Mouse (Mus musculus) lung, adult 2 months (tissue): ENCODE results near the gene Mlx. TPM values are rescaled to one million over a fixed set of nuclear protein-coding genes. Genes with fewer than 3 reads are reported as not detected.

Experiments
- DNase-seq: peaks from one replicate; pipeline ENCODE4 v3.0.0; 2022
- H3K4me1 ChIP-seq: fragments of 200-500 bp; 2 replicates; pipeline ENCODE4 v1.6.1; 2011; ENCODE audit warnings: low read length; ENCODE audit not compliant: control insufficient read depth, insufficient read depth
- H3K4me3 ChIP-seq: fragments of 200-500 bp; replicated peaks from 2 replicates; pipeline ENCODE3; 2011; ENCODE audit warnings: low read depth, mild to moderate bottlenecking, control low read depth, low read length; ENCODE audit errors: extremely low read depth
- CTCF ChIP-seq: fragments of 200-500 bp; IDR thresholded peaks from 2 replicates; pipeline ENCODE4 v1.5.1; 2011; ENCODE audit warnings: mild to moderate bottlenecking, low read length, control low read depth; ENCODE audit not compliant: insufficient read depth
- POLR2A ChIP-seq: fragments of 200-500 bp; IDR thresholded peaks from 2 replicates; pipeline ENCODE4 v1.6.1; 2011; ENCODE audit warnings: low read depth, mild to moderate bottlenecking, control low read depth, low read length, borderline replicate concordance; ENCODE audit errors: extremely low read depth
- WGBS: fragments of 180-500 bp; shearing (Covaris S2); methylation state at CpG from one replicate; pipeline ENCODE4 v1.1.7; 2018; 5-methylcytosine and 5-hydroxymethylcytosine counted together
- polyA plus RNA-seq: library from polyadenylated mRNA; depleted of rRNA; stranded (reverse); fragments of >200 nt; gene quantifications from 2 replicates; pipeline ENCODE4 v1.2.3, GENCODE M21; 2012; rRNA removed

Mlx gene
- polyA plus RNA-seq: 25.5 and 47.0 TPM in 2 replicates

- Histone ChIP-seq H3K4me3 (peak within 1 kb of the TSS; percentile 85), H3K4me1 (peaks cover 12% of the 10 kb centered on the region)
- TF ChIP-seq CTCF (no peak), POLR2A (peak; percentile 76; the same call in 1 of the 2 replicates)
- peak; percentile 85 for DNase-seq
- 1% methylated on average over 52 of the region's 52 CpGs for WGBS
Measured at GRCm38 (mm10) chr11:101086756-101087681, at the start of gene Mlx. Gene Mlx (plus strand): TSS chr11:101087277.

- H3K4me1 ChIP-seq: no peaks in the 10 kb centered on the region
- no peak for DNase-seq
- no peak for TF ChIP-seq CTCF
- no peak for TF ChIP-seq POLR2A
- WGBS: 89% methylated on average over 10 of the region's 10 CpGs
- H3K4me3 ChIP-seq: no peak overlapping the region
Measured at GRCm38 (mm10) chr11:101037795-101038194, 49.3 kb upstream of the Mlx start.

- no peak for DNase-seq
- no peak overlapping the region for H3K4me3 ChIP-seq
- H3K4me1 ChIP-seq: peaks cover 4% of the 10 kb centered on the region; the same call in 1 of the 2 replicates
- WGBS: 84% methylated on average over 4 of the region's 4 CpGs
- TF ChIP-seq CTCF: no peak
- no peak for TF ChIP-seq POLR2A
Measured at GRCm38 (mm10) chr11:101045826-101046225, 41.3 kb upstream of the Mlx start.

- WGBS: 37% methylated on average over 9 of the region's 9 CpGs
- H3K4me3 ChIP-seq: no peak overlapping the region
- no peak for DNase-seq
- peaks cover 4% of the 10 kb centered on the region; the same call in 1 of the 2 replicates for H3K4me1 ChIP-seq
- TF ChIP-seq POLR2A: no peak
- no peak for TF ChIP-seq CTCF
Measured at GRCm38 (mm10) chr11:101046440-101046839, 40.6 kb upstream of the Mlx start.

- DNase-seq: no peak
- TF ChIP-seq CTCF (no peak), POLR2A (no peak)
- Histone ChIP-seq H3K4me1 (peaks cover 4% of the 10 kb centered on the region; the same call in 1 of the 2 replicates), H3K4me3 (no peak overlapping the region)
- 67% methylated on average over 3 of the region's 3 CpGs for WGBS
Measured at GRCm38 (mm10) chr11:101047502-101047901, 39.6 kb upstream of the Mlx start.

GRCm38 (mm10) chr11:101050359-101050758 lies 36.7 kb upstream of the Mlx start:
- Histone ChIP-seq H3K4me3 (no peak overlapping the region), H3K4me1 (peaks cover 4% of the 10 kb centered on the region; the same call in 1 of the 2 replicates)
- TF ChIP-seq POLR2A: no peak
- TF ChIP-seq CTCF: no peak
- no peak for DNase-seq
- WGBS: 88% methylated on average over 9 of the region's 9 CpGs

- no peak overlapping the region for H3K4me3 ChIP-seq
- no peak for DNase-seq
- no peak for TF ChIP-seq POLR2A
- TF ChIP-seq CTCF: no peak
Measured at GRCm38 (mm10) chr11:101051051-101051493, 36.0 kb upstream of the Mlx start.

GRCm38 (mm10) chr11:101051617-101052016 lies 35.5 kb upstream of the Mlx start:
- Histone ChIP-seq H3K4me1 (peaks cover 6% of the 10 kb centered on the region; the same call in 1 of the 2 replicates), H3K4me3 (no peak overlapping the region)
- no peak for DNase-seq
- no peak for TF ChIP-seq CTCF
- no peak for TF ChIP-seq POLR2A
- WGBS: 83% methylated on average over 8 of the region's 8 CpGs

More at GRCm38 (mm10) chr11:101051051-101051493, 36.0 kb upstream of the Mlx start:
- 86% methylated on average over 6 of the region's 6 CpGs for WGBS
- peaks cover 9% of the 10 kb centered on the region; the same call in 1 of the 2 replicates for H3K4me1 ChIP-seq

GRCm38 (mm10) chr11:101052751-101053473 lies 34.2 kb upstream of the Mlx start:
- no peak overlapping the region for H3K4me3 ChIP-seq
- DNase-seq: no peak
- TF ChIP-seq POLR2A (no peak), CTCF (no peak)
- H3K4me1 ChIP-seq: peaks cover 14% of the 10 kb centered on the region
- WGBS: 49% methylated on average over 10 of the region's 10 CpGs
